Mouse (Mus musculus) erythroblast, embryonic 14.5 days (primary cell): ENCODE data around the gene Unc50. TPM values are rescaled to one million over a fixed set of nuclear protein-coding genes. Genes with fewer than 3 reads are reported as not detected.
A peak's percentile ranks its signal among the peaks of the same experiment; 100 is the strongest.

Source experiments
- H3K27me3 ChIP-seq: 2 replicates; pipeline ENCODE4 v1.6.1; 2012; ENCODE audit warnings: inconsistent platforms; ENCODE audit not compliant: control insufficient read depth
- H3K36me3 ChIP-seq: 2 replicates; pipeline ENCODE4 v1.6.1; 2012; ENCODE audit warnings: mild to moderate bottlenecking, inconsistent platforms; ENCODE audit not compliant: control insufficient read depth
- H3K4me1 ChIP-seq: 2 replicates; pipeline ENCODE4 v1.6.1; 2012; ENCODE audit warnings: inconsistent platforms; ENCODE audit not compliant: control insufficient read depth
- H3K4me3 ChIP-seq: replicated peaks from 2 replicates; pipeline ENCODE3; 2012; ENCODE audit warnings: moderate library complexity, mild to moderate bottlenecking, inconsistent platforms
- H3K9me3 ChIP-seq: 2 replicates; pipeline ENCODE4 v1.6.1; 2012; ENCODE audit warnings: low read length, inconsistent platforms, mixed read lengths; ENCODE audit not compliant: control insufficient read depth
- GATA1 ChIP-seq: IDR thresholded peaks from 2 replicates; pipeline ENCODE4 v1.6.1; 2012; ENCODE audit warnings: low read length, inconsistent platforms, mixed read lengths
- TAL1 ChIP-seq: IDR thresholded peaks from 3 replicates; pipeline ENCODE4 v1.6.1; 2012; ENCODE audit warnings: low read length, inconsistent platforms, mixed read lengths
- polyA plus RNA-seq: library from polyadenylated mRNA; stranded (reverse); fragments of >175 nt; gene quantifications from 2 replicates; pipeline ENCODE4 v1.2.3, GENCODE M21; 2012

The Unc50 gene
- polyA plus RNA-seq, 1 experiment: 4.1 TPM

DNA sequence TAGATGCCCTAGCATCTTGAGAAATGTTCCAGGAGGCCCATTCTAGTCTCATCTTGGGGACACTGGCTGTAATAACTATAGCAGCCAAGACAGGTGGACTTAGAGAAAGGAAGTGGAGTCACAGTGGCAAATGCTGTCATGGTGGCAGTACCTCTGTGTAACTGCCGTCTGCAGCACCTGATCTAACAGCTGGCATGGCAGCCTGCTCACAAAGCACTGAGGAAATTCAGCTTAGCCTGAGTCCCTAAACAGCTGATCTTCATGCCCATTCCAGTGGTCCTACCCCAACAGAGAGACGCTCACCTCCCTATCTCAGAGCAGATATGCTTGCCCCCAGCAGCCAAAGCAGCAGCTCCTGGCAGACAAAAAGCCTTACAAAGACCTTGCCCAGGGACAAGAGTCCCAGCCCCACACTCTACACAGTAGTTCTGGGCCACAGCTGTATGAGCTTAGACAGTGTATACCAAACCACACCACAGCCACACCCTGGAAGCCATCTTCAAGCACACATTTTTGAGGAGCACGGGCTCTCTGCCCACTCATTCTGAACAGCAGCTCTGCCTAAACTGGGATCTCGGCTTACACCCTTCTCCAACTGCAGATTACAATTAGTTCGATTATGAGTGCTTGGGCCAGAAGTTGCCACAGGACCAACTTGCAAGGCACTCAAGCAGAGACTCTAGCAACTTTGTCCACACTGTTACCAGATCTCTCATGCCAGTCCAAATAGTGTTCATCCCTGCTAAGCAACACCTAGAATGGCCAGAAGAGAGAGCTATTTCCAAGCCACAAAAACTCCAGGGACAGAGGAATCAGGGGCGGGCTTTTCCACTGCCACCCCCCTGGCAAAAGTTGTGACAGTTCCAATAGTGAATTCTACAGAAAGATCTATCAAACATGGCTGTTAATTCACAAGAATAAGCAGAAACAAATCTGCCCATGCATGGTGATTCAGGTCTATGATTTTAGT is 41.5 kb downstream of the Unc50 start:
- no peak overlapping the region for H3K4me3 ChIP-seq
- no peaks in the 10 kb centered on the region for H3K9me3 ChIP-seq
- TF ChIP-seq GATA1 (no peak), TAL1 (no peak)
- no peaks in the 10 kb centered on the region; the same call in 1 of the 2 replicates for H3K36me3 ChIP-seq
- peaks cover 29% of the 10 kb centered on the region for H3K4me1 ChIP-seq
- H3K27me3 ChIP-seq: no peaks in the 10 kb centered on the region

DNA sequence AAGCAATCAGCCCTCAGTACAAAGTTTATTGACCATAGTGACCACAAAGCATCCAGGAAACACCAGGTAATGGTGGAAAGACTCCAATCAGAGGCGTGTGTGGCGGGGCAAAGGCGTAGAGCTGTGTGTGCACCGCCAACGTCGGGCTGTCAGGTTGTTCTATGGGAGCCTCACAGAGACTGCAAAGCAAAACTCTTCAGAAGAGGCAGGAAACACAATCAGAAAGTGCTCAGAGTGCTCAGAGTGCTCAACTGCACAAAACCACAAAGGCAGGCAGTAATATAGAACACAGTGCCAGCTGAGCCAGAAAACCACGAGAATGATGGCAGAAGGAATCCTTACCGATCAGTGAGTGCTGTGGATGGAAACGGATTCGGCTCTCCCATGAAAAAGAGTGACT is 43.3 kb downstream of the Unc50 start:
- Histone ChIP-seq H3K27me3 (no peaks in the 10 kb centered on the region), H3K9me3 (no peaks in the 10 kb centered on the region), H3K4me1 (peaks cover 47% of the 10 kb centered on the region), H3K36me3 (no peaks in the 10 kb centered on the region; the same call in 1 of the 2 replicates), H3K4me3 (no peak overlapping the region)
- TF ChIP-seq TAL1 (no peak), GATA1 (no peak)

- no peak for TF ChIP-seq GATA1
- no peak for TF ChIP-seq TAL1
- Histone ChIP-seq H3K4me1 (peaks cover 55% of the 10 kb centered on the region), H3K36me3 (no peaks in the 10 kb centered on the region; the same call in 1 of the 2 replicates), H3K9me3 (no peaks in the 10 kb centered on the region), H3K4me3 (no peak overlapping the region), H3K27me3 (no peaks in the 10 kb centered on the region)
These were observed 44.1 kb downstream of the Unc50 start for GRCm38 (mm10) chr1:37474046-37474445.

- Histone ChIP-seq H3K9me3 (no peaks in the 10 kb centered on the region), H3K36me3 (no peaks in the 10 kb centered on the region; the same call in 1 of the 2 replicates), H3K4me1 (peaks cover 62% of the 10 kb centered on the region), H3K27me3 (no peaks in the 10 kb centered on the region), H3K4me3 (no peak overlapping the region)
- TF ChIP-seq TAL1: no peak
- no peak for TF ChIP-seq GATA1
These were observed 44.8 kb downstream of the Unc50 start for GRCm38 (mm10) chr1:37474634-37475190.

DNA sequence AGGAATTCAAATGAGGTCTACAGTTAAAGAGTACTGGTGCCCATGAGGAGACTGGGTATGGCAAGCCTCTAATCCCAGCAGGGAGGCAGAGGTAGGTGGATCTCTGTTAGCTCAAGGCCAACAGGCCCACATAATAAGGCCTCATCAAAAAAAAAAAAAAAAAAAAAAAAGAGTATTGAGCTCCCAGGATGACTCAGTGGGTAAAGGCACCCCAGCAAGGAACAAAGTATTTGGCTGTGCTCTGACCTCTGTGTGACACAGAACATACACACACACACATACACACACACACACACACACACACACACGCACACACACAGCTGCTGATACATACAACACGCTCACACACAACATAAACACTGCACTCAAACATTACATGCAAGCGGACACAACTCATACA is 45.4 kb downstream of the Unc50 start:
- peaks cover 68% of the 10 kb centered on the region for H3K4me1 ChIP-seq
- TF ChIP-seq TAL1 (no peak), GATA1 (no peak)
- H3K27me3 ChIP-seq: no peaks in the 10 kb centered on the region
- no peak overlapping the region for H3K4me3 ChIP-seq
- no peaks in the 10 kb centered on the region for H3K9me3 ChIP-seq
- no peaks in the 10 kb centered on the region; the same call in 1 of the 2 replicates for H3K36me3 ChIP-seq

DNA sequence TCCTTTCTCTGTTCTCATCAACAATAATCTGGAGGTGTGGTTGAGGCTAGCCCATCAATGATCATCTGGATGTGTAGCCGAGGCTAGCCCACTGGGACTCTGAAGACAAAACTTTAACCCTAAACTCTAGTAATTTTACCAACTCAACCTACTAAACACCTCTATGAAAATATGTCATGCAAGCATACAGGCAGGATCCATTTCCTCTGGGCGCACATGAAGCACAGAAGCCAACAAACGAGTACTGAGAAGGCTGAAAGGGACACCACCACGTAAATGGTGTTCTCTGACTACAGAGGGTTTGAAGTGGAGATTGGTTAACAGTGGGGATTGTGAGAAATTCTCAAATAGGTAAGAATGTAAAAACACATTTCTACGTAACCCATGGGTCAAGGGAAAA is 47.3 kb downstream of the Unc50 start:
- TF ChIP-seq GATA1: no peak
- TF ChIP-seq TAL1: no peak
- Histone ChIP-seq H3K27me3 (no peaks in the 10 kb centered on the region), H3K36me3 (no peaks in the 10 kb centered on the region; the same call in 1 of the 2 replicates), H3K4me3 (no peak overlapping the region), H3K4me1 (peaks cover 78% of the 10 kb centered on the region), H3K9me3 (no peaks in the 10 kb centered on the region)

DNA sequence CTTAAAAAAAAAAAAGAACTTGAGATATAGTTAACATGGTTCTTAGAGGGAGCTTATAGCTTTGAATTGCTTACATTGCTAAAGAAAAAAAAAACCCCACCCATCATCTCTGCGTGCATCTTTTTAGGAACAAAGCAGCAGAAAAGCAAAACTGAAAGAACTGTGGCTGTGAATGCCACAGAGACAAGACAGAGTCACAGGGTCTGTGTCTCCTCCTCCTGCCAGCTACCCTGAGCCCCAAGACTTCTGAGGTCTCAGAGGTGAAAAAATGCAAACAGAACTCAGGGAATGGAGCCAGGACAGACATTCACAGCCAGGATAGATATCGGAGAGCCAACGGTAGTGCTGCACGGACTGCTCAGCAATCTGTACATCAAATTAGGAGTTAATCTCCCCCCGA is 48.0 kb downstream of the Unc50 start:
- H3K27me3 ChIP-seq: no peaks in the 10 kb centered on the region
- H3K4me3 ChIP-seq: peak overlapping the region; percentile 67
- TF ChIP-seq TAL1 (no peak), GATA1 (no peak)
- H3K4me1 ChIP-seq: peaks cover 78% of the 10 kb centered on the region
- H3K36me3 ChIP-seq: no peaks in the 10 kb centered on the region; the same call in 1 of the 2 replicates
- no peaks in the 10 kb centered on the region for H3K9me3 ChIP-seq

- Histone ChIP-seq H3K9me3 (no peaks in the 10 kb centered on the region), H3K4me1 (peaks cover 74% of the 10 kb centered on the region), H3K36me3 (no peaks in the 10 kb centered on the region; the same call in 1 of the 2 replicates), H3K27me3 (no peaks in the 10 kb centered on the region), H3K4me3 (peak overlapping the region; percentile 67)
- TF ChIP-seq TAL1: peak; percentile 40; the same call in 2 of the 3 replicates
- no peak for TF ChIP-seq GATA1
These were observed 48.5 kb downstream of the Unc50 start for GRCm38 (mm10) chr1:37478416-37478815.

DNA sequence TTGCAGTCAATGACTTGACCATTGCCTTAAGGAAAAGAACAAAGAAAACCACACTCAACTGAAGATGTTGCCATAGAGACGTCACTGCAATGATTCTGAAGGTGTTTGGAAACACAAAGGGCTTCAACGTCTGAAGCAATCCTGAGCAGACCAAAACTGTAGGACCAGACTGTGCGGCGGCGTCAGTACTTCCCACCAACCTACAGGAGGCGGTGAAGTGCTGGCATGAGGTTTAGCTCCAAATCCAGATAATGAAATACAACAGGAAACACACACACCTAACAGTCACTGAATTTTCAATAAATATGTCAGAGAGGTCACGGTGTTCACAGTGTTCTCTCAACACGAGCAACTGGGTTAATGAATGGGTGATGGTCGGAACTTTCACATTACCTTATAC is 49.1 kb downstream of the Unc50 start:
- H3K4me3 ChIP-seq: peak overlapping the region; percentile 67
- H3K4me1 ChIP-seq: peaks cover 70% of the 10 kb centered on the region
- no peaks in the 10 kb centered on the region; the same call in 1 of the 2 replicates for H3K36me3 ChIP-seq
- no peaks in the 10 kb centered on the region for H3K9me3 ChIP-seq
- no peaks in the 10 kb centered on the region for H3K27me3 ChIP-seq
- TF ChIP-seq GATA1: peak; percentile 31; the same call in 1 of the 2 replicates
- TF ChIP-seq TAL1: no peak
